Mouse (Mus musculus): Measurements from ENCODE around the gene Ndufb5. TPM values are rescaled to one million over a fixed set of nuclear protein-coding genes. Genes with fewer than 3 reads are reported as not detected.
A peak's percentile ranks its signal among the peaks of the same experiment; 100 is the strongest.
"Not testable (repeated sequence)": the region's sequence is repeated elsewhere in the genome, so short reads cannot be mapped to it uniquely, and the experiment has no call there.

Gene Ndufb5
- polyA plus RNA-seq (2015; fragmentation: Nextera tagmentation; extraction: Ambion mirVana), result 268 and 273 TPM in 2 replicates

DNA sequence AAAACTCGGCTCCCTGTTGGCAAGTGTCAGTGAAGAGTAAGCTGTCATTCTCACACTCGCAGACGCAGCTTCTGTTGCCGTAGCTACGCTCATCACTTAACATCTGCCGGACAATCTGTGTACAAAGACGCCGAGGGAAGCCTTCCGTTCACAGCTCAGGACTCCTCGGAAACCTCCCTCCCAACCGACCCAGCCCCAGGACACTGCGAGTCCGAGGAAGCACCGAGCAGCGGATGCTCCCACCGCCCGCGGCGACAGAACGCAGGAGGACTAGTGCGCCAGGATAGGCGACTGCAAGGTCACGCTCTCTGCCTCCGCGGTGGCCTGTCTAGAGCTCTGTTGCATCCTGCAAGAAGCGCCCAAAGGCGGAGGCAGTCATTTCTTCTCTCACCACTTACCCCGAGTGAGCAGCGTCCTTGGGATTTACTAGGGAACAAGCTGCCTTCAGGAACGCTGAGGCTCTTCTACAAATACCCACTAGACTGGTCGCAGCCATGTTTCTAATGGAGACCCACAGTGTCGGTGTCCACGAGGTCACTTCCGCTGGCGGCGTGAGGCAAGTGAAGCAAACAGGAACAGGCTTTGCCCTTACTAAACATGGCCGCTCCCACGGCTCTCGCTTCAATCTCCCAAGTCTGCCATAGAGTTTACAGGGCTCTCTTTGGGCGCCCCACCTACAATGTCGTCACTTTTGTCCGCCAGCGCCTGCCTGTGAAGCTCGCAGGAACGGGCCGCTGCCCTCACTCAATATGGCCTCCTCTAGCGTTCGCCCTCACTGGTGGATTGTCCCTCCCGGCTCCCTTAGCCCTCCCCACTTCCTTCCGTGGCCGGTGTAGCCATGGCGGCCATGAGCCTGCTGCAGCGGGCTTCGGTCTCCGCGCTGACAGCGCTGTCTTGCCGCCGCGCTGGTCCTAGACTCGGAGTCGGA lies at the start of gene Ndufb5:
TSS of gene Ndufb5 (plus strand) at position 747 of the 928 bp plus-strand sequence.
- H3K4me3 ChIP-seq, result peak within 1 kb of the TSS; percentile 68
- peaks cover 10% of the 10 kb centered on the region for H3K36me3 ChIP-seq (replicated peaks)
- H3K27me3 ChIP-seq (replicated peaks), result no peaks in the 10 kb centered on the region
- WGBS, result under 1% methylated on average over 62 of the region's 62 CpGs
- no peaks in the 10 kb centered on the region for H3K9me3 ChIP-seq
- peaks cover 33% of the 10 kb centered on the region for H3K4me1 ChIP-seq
- peak within 1 kb of the TSS; percentile 87 for H3K27ac ChIP-seq
- ATAC-seq (replicated peaks), result peak; percentile 99
- peak within 1 kb of the TSS; percentile 80 for H3K9ac ChIP-seq
- H3K4me2 ChIP-seq, result peak within 1 kb of the TSS; percentile 82

DNA sequence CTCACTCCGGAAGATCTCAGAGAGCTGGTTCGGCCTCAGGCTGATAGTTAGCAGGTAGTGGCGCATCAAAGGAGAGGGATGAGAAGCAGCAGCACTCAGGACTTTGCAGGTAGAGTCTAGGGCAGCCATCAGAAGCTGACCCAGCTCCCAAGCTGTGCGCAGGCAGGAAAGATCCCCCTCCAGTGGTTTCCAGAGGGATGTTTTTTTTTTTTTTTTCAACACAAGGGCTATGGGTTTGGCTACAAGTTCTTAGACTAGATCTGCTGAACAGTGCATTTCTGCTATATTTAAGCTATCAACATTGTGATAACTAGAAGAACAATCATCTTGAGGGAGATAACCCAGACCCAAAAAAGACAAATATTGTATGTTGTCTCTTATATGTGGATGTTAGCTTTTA lies 49.6 kb upstream of the Ndufb5 start:
- H3K4me1 ChIP-seq, result no peaks in the 10 kb centered on the region
- H3K9ac ChIP-seq, result no peak overlapping the region
- no peaks in the 10 kb centered on the region for H3K27me3 ChIP-seq (replicated peaks)
- no peaks in the 10 kb centered on the region for H3K9me3 ChIP-seq
- H3K4me2 ChIP-seq, result no peak overlapping the region
- H3K4me3 ChIP-seq, result no peak overlapping the region
- no peaks in the 10 kb centered on the region for H3K36me3 ChIP-seq (replicated peaks)
- 68% methylated on average over 4 of the region's 4 CpGs for WGBS
- ATAC-seq (replicated peaks), result no peak
- no peak overlapping the region for H3K27ac ChIP-seq

DNA sequence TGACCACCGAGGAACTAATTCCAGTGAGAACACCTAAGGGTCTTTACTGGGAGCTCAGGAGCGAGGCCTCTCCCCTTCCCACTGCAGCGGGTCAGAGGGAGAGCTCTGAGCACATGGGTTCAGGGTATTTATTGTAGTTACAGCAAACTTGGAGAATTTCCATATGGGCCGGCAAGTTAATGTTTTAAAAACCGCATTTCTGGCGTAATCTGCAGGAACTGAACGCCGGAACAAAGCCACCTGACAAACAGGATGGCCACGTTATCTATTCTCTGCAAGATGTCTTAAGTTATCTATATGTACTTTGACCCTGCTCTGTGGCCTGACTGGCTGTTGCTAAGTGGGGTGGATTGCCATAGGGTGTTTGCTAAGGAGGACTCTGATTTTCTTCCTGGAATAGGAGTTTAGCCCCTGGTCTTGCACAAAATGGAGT lies 47.2 kb upstream of the Ndufb5 start:
- H3K4me2 ChIP-seq, result no peak overlapping the region
- no peaks in the 10 kb centered on the region for H3K36me3 ChIP-seq (replicated peaks)
- H3K27ac ChIP-seq, result no peak overlapping the region
- WGBS, result 87% methylated on average over 9 of the region's 9 CpGs
- no peaks in the 10 kb centered on the region for H3K9me3 ChIP-seq
- H3K4me3 ChIP-seq, result no peak overlapping the region
- no peak overlapping the region for H3K9ac ChIP-seq
- ATAC-seq (replicated peaks), result no peak
- no peaks in the 10 kb centered on the region for H3K27me3 ChIP-seq (replicated peaks)
- no peaks in the 10 kb centered on the region for H3K4me1 ChIP-seq

DNA sequence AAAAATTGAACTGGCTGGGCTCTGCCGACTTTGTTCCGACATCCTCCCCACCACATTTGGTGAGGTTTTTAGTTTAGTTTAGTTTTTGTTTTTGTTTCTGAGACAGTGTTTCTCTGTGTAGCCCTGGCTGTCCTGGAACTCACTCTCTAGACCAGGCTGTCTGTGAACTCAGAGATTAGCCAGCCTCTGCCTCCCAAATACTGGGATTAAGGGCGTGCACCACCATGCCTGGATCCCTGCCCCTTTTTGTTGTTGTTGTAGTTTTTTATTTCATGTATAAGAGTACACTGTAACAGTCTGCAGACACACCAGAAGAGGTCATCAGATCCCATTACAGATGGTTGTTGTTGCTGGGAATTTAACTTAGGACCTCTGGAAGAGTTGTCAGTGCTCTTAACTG lies 46.8 kb upstream of the Ndufb5 start:
- ATAC-seq (replicated peaks), result no peak
- no peaks in the 10 kb centered on the region for H3K4me1 ChIP-seq
- H3K27me3 ChIP-seq (replicated peaks), result no peaks in the 10 kb centered on the region
- H3K4me3 ChIP-seq, result no peak overlapping the region
- H3K9ac ChIP-seq, result no peak overlapping the region
- 91% methylated on average over 3 of the region's 3 CpGs for WGBS
- H3K27ac ChIP-seq, result no peak overlapping the region
- no peaks in the 10 kb centered on the region for H3K9me3 ChIP-seq
- H3K36me3 ChIP-seq (replicated peaks), result no peaks in the 10 kb centered on the region
- no peak overlapping the region for H3K4me2 ChIP-seq

DNA sequence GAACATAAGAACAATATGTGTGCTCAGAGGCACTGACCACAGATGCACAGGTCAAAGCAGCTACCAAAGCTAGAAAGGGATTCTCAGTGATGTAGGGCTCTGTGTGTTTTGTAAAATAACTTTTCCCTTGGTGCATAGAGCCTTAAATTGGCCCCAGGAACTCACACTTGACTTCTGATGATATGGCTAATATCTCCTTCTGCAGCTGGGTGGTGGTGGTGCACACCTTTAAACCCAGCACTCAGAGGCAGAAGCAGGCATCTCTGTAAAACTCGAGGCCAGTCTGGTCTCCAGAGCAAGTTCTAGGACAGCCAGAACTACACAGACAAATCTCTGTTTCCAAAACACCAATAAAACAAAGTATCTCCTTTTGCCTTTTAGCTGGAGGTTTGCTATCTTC lies 45.9 kb upstream of the Ndufb5 start:
- no peak overlapping the region for H3K27ac ChIP-seq
- WGBS, result 65% methylated on average over 1 of the region's 1 CpGs
- no peaks in the 10 kb centered on the region for H3K4me1 ChIP-seq
- no peak overlapping the region for H3K9ac ChIP-seq
- no peak overlapping the region for H3K4me2 ChIP-seq
- no peaks in the 10 kb centered on the region for H3K36me3 ChIP-seq (replicated peaks)
- no peak for ATAC-seq (replicated peaks)
- no peaks in the 10 kb centered on the region for H3K27me3 ChIP-seq (replicated peaks)
- no peak overlapping the region for H3K4me3 ChIP-seq
- H3K9me3 ChIP-seq, result no peaks in the 10 kb centered on the region

DNA sequence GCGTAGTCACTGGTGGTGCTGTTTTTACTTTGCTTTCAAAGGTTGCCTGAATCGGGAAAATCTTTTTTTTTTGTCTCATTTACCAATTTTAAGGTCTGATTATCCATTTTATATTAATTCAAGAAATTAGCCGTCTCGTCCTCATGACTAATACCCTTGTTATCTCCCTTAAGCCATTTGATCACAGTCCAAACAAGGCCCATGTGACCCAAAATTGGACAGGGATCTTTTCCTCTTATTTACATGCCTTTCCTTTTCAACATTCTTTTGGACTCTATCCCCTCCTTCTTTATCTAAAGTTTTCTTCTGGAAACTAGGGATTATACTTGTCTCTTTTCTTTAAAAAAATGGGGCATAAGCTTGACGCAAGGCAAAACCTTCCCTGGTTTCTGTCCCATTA lies 44.9 kb upstream of the Ndufb5 start:
- no peak overlapping the region for H3K9ac ChIP-seq
- no peak overlapping the region for H3K4me3 ChIP-seq
- H3K27ac ChIP-seq, result no peak overlapping the region
- ATAC-seq (replicated peaks), result no peak
- no peaks in the 10 kb centered on the region for H3K9me3 ChIP-seq
- no peaks in the 10 kb centered on the region for H3K4me1 ChIP-seq
- 77% methylated on average over 5 of the region's 5 CpGs for WGBS
- H3K27me3 ChIP-seq (replicated peaks), result no peaks in the 10 kb centered on the region
- H3K4me2 ChIP-seq, result no peak overlapping the region
- no peaks in the 10 kb centered on the region for H3K36me3 ChIP-seq (replicated peaks)

DNA sequence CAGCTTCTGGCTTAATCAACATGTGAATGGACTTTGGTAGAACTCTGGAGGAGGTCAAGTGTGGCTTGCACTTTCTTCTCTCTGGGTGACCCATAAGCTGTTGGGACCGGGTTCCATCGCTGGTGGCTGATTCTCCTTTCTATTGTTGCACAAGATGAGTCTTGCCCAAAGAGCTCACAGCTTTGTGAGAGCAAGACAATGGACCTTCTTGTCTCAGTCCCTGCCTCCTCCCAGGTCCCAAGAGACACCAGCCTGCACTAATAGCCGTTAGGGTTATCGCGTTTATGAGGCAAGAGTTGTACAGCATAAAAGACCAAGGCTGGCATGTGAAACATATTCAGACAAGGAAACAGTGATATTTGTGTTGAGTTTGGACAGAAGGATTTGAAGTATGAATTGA lies 42.6 kb upstream of the Ndufb5 start:
- H3K27ac ChIP-seq, result no peak overlapping the region
- no peaks in the 10 kb centered on the region for H3K9me3 ChIP-seq
- H3K27me3 ChIP-seq (replicated peaks), result no peaks in the 10 kb centered on the region
- H3K4me3 ChIP-seq, result no peak overlapping the region
- 44% methylated on average over 5 of the region's 5 CpGs for WGBS
- ATAC-seq (replicated peaks), result no peak
- H3K9ac ChIP-seq, result no peak overlapping the region
- H3K4me2 ChIP-seq, result no peak overlapping the region
- H3K36me3 ChIP-seq (replicated peaks), result no peaks in the 10 kb centered on the region
- no peaks in the 10 kb centered on the region for H3K4me1 ChIP-seq

DNA sequence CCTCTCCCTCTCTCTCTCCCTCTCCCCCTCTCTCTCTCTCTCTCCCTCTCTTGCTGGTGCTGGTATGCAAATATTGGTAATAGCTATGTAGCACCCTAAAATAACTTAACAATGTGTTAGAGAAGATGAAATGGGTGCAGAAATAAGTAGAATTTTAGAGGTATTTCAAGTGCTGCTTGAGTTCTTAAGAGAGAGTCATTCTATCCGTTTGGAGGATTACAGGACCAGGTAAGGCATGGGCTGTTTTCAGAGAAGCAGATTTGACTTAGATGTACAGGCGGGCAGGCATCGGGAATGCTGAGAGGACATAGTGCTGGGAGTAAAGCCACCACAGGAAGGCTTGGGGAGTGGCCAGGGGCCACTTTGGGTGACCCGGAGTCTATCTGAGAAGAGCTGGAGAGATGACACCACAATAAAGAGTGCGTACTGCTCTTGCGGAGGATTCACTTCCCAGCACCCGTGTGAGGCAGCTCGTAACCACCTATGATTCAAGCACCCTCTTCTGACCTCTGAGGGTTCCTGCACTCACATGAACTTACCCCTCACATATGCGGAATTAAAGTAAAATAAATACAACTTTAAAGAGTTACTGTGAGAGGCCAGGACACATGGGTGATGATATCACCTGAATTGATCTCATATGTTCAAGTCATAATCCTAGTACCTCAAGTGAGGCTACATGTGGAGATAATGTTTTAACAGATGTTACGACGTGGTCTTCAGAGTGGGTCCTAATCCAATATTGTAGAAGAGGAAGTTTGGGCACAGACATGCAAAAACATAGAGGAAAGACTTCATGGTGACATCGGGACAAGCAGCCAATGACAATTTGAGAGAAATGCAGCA lies 41.8 kb upstream of the Ndufb5 start:
- Histone ChIP-seq H3K27me3 (replicated peaks) (no peaks in the 10 kb centered on the region), H3K9me3 (no peaks in the 10 kb centered on the region), H3K9ac (no peak overlapping the region), H3K27ac (no peak overlapping the region), H3K4me2 (no peak overlapping the region), H3K36me3 (replicated peaks) (no peaks in the 10 kb centered on the region), H3K4me3 (no peak overlapping the region), H3K4me1 (no peaks in the 10 kb centered on the region)
- 83% methylated on average over 12 of the region's 12 CpGs for WGBS
- ATAC-seq (replicated peaks), result no peak

DNA sequence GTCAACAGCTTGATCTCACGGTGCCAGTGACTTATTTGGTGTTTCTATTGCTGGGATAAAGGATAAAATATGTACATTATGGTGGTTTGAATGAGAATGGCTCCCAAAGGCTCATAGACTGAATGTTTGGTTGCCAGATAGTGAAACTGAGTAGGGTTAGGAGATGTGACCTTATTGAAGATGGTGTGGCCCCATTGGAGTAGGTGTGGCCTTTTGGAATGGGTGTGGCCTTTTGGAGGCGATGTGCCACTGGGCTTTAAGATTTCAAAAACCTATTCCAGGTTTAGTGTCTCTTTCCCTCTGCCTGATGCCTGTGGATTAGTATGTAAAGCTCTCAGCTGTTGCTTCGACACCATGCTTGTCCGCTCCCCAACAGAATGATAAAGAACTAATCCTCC lies 41.2 kb upstream of the Ndufb5 start:
- Histone ChIP-seq H3K4me3 (no peak overlapping the region), H3K27me3 (replicated peaks) (no peaks in the 10 kb centered on the region), H3K27ac (no peak overlapping the region), H3K4me2 (no peak overlapping the region), H3K9ac (no peak overlapping the region), H3K9me3 (no peaks in the 10 kb centered on the region), H3K36me3 (replicated peaks) (no peaks in the 10 kb centered on the region), H3K4me1 (no peaks in the 10 kb centered on the region)
- ATAC-seq (replicated peaks), result no peak
- WGBS, result 85% methylated on average over 4 of the region's 4 CpGs

DNA sequence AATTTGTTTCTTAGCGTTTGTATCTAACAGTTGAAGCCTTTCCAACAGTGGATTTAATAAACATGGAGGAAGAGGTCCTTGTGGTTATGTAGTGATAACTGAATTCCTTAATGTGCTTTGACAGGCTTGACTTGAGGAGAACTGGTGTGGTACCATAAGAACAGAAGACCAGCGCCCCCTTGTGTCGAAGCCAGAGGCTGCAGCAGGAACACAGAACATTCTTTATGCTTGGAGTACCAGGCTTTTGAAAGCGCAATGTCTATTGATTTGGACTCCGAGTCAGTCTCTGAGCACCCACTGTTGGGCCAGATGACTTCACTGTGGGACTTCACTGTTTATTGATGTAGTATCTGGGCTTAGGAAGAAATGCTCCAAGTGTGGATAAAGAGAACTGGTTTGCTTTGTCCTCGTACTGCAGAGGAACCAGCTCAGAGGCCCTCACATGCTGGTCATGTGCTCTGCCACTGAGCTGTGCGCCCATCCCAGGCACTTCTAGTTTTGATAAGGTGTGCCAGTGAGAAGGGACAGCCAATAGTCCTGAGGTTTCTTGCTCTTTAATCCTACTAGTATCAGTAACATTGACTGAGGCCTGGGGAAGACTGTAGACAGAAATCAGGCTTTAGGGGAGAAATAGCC lies 38.4 kb upstream of the Ndufb5 start:
- 33% methylated on average over 7 of the region's 7 CpGs for WGBS
- Histone ChIP-seq H3K9ac (no peak overlapping the region), H3K4me3 (no peak overlapping the region), H3K36me3 (replicated peaks) (no peaks in the 10 kb centered on the region), H3K4me1 (no peaks in the 10 kb centered on the region), H3K27ac (no peak overlapping the region), H3K9me3 (no peaks in the 10 kb centered on the region), H3K27me3 (replicated peaks) (no peaks in the 10 kb centered on the region), H3K4me2 (no peak overlapping the region)
- ATAC-seq (replicated peaks), result peak; percentile 85

DNA sequence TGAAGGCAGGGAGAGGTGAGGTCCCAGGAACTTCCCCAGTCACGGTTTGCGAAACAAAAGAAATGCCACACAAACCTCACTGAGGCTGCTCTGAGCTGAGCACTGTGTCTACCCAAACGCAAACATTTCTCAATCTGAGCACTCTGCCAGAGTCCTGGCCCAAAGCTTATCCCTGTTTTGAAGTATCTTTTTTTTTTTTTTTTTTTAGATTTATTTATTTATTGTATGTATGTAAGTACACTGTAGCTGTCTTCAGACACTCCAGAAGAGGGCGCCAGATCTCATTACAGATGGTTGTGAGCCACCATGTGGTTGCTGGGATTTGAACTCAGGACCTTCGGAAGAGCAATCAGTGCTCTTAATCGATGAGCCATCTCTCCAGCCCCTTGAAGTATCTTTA lies 32.8 kb upstream of the Ndufb5 start:
- H3K4me1 ChIP-seq; ATAC-seq (replicated peaks); H3K27me3 ChIP-seq (replicated peaks); H3K4me2 ChIP-seq; H3K36me3 ChIP-seq (replicated peaks); H3K27ac ChIP-seq; H3K9ac ChIP-seq; H3K4me3 ChIP-seq; H3K9me3 ChIP-seq: not testable (repeated sequence)
- WGBS, result 93% methylated on average over 6 of the region's 6 CpGs

DNA sequence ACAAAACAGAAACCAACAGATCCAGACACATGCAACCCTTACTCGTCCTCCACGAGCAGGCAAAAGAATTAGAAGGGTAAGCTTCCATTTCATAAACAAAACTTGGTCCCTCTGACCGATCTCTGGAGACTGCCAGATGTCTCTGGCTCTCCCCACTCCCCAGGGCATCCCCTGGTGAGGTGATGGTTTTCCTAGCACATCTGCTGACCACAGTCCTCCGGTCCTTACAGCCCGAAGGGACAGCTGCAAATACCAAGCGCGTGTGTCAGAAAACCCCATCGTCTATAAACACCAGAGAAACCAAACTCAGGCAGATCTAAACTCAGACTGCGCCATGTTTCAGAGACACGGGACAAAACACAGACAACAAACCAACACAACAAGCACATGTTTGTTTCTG lies 32.2 kb upstream of the Ndufb5 start:
- 93% methylated on average over 10 of the region's 10 CpGs for WGBS
- ATAC-seq (replicated peaks), result not testable (repeated sequence)

More for the DNA sequence above, 32.2 kb upstream of the Ndufb5 start:
- not testable (repeated sequence) for H3K4me3 ChIP-seq; H3K27ac ChIP-seq; H3K4me2 ChIP-seq; H3K36me3 ChIP-seq (replicated peaks); H3K4me1 ChIP-seq; H3K9ac ChIP-seq; H3K27me3 ChIP-seq (replicated peaks); H3K9me3 ChIP-seq

Data from midbrain, embryonic 15.5 days (tissue).